Mouse (Mus musculus): ENCODE measurements around the gene Gprin1. TPM values are rescaled to one million over a fixed set of nuclear protein-coding genes. Genes with fewer than 3 reads are reported as not detected.

Gprin1 gene
- total RNA-seq, 2 experiments from 2014 or later, result not detected

DNA sequence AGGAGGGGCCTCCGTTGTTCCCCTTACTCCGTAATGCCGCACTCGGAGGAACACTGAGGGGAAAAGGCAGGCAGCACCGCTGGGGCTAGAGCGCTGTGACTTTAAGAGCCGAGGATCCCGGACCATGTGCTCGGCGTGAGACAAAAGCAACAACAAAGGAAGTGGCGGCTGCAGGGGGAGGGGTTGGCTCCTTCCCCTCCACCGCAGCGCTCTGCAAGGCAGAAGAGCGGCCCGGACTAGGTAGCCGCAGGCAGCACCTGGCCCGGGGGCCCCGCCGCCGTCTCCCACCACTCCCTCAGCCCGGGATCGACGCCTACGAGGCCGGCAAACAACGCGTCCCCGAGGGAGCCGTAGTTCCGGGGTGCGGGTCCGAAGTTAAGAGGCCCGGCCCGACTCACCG lies 62.6 kb downstream of the Gprin1 start:
- DNase-seq, result peak; percentile 37 to 58
- intact Hi-C loops (cut with DNase I), result no loop called here

Other genes with a start within 250 kb of the Gprin1 start
- 1 to 10 TPM; 1.6 to 3.4 TPM for gene Simc1, start 246.1 kb downstream of the Gprin1 start, total RNA-seq (2021)
- gene 4833439L19Rik, start 184.4 kb downstream of the Gprin1 start, total RNA-seq (2021), result 100 to 1,000 TPM; 171 to 180 TPM
- 1 to 10 TPM; 2.5 to 3.0 TPM for gene Arl10, start 174.9 kb downstream of the Gprin1 start, total RNA-seq (2021)
- 10 to 100 TPM; 17.7 to 17.9 TPM for gene Nop16, start 159.8 kb downstream of the Gprin1 start, total RNA-seq (2021)
- 100 to 1,000 TPM; 145 to 149 TPM for gene Higd2a, start 159.7 kb downstream of the Gprin1 start, total RNA-seq (2021)
- 100 to 1,000 TPM; 132 to 139 TPM for gene Cltb, start 138.5 kb downstream of the Gprin1 start, total RNA-seq (2021)
- 10 to 100 TPM; 10.5 to 13.8 TPM for gene Faf2, start 128.1 kb downstream of the Gprin1 start, total RNA-seq (2021)
- 10 to 100 TPM; 21.7 to 27.2 TPM for gene Rnf44, start 56.0 kb downstream of the Gprin1 start, total RNA-seq (2021)
- gene Cdhr2, start 48.4 kb downstream of the Gprin1 start, total RNA-seq (2021), result not detected
- gene Sncb, start 16.7 kb upstream of the Gprin1 start, total RNA-seq (2021), result not detected
- not detected for gene Eif4e1b, start 34.1 kb upstream of the Gprin1 start, total RNA-seq (2021)
- 10 to 100 TPM; 16.3 to 23.4 TPM for gene Tspan17, start 39.5 kb upstream of the Gprin1 start, total RNA-seq (2021)
- gene Unc5a, start 199.5 kb upstream of the Gprin1 start, total RNA-seq (2021), result 1 to 10 TPM; 7.1 to 8.6 TPM

Data from gastrocnemius, postnatal 36 days (tissue).